In genomic region chr1:162160718-162161117, GRCm38 (mm10) we compare ENCODE assay signal across 28 mouse cellular contexts.
DNase-seq lines count a peak whose midpoint lies in the region; ATAC-seq and TF ChIP-seq lines count a peak whose summit lies in the region.
"Had no signal": no experiment of that assay in that cellular context is flagged by ENCODE, and none has a peak within 500 bp of the region (broad histone marks: within the 10 kb centered on the region; RNA-seq: fewer than 3 reads in every experiment).

No protein-coding gene starts in this region.

- no peaks in the 10 kb centered on the region for H3K36me3 ChIP-seq in kidney, postnatal 0 days (ENCODE audit: insufficient read depth, low read length)
- no peaks in the 10 kb centered on the region for H3K36me3 ChIP-seq in lung, embryonic 15.5 days
- no peaks in the 10 kb centered on the region for H3K36me3 ChIP-seq in embryonic facial prominence, embryonic 12.5 days
- H3K36me3 ChIP-seq: forebrain, embryonic 10.5 days; forebrain, embryonic 15.5 days; heart, embryonic 12.5 days; hindbrain, embryonic 13.5 days; limb, embryonic 15.5 days; liver, embryonic 13.5 days; midbrain, embryonic 15.5 days; neural tube, embryonic 15.5 days had no signal

- no peaks in the 10 kb centered on the region for H3K27me3 ChIP-seq in kidney, postnatal 0 days (ENCODE audit: insufficient read depth, low read length)
- H3K27me3 ChIP-seq in lung, embryonic 15.5 days = no peaks in the 10 kb centered on the region
- no peaks in the 10 kb centered on the region for H3K27me3 ChIP-seq in embryonic facial prominence, embryonic 12.5 days
- H3K27me3 ChIP-seq: forebrain, embryonic 15.5 days; heart, embryonic 12.5 days; hindbrain, embryonic 13.5 days; limb, embryonic 15.5 days; liver, embryonic 13.5 days; midbrain, embryonic 15.5 days; neural tube, embryonic 15.5 days had no signal

- DNase-seq in kidney, postnatal 0 days (ENCODE audit: low spot score) = peak; percentile 41
- no peak for DNase-seq in kidney, adult 11 months
- no peak for DNase-seq in lung, adult 18-20 months
- DNase-seq in cerebellum, adult 11-12 months = no peak
- no peak for DNase-seq in layer of hippocampus, adult 9-11 months
- DNase-seq: adrenal gland, postnatal 14 days; cerebellum, adult 18-20 months; cerebellum, postnatal 10 days; gastrocnemius, postnatal 25 days; heart, adult 18-20 months; heart, postnatal 4 days; liver, embryonic 13.5 days; lung, adult 2 months; retina, postnatal 1 day; right cerebral cortex, postnatal 14 days; thymus, postnatal 4 days had no signal

- 43% methylated on average over 1 of the region's 1 CpGs for WGBS in kidney, postnatal 0 days
- WGBS in lung, embryonic 15.5 days = 24% methylated on average over 1 of the region's 1 CpGs
- 31% methylated on average over 1 of the region's 1 CpGs for WGBS in embryonic facial prominence, embryonic 12.5 days

- no peaks in the 10 kb centered on the region for H3K4me1 ChIP-seq in kidney, postnatal 0 days (replicated peaks; ENCODE audit: insufficient read depth, low read length)
- H3K4me1 ChIP-seq in lung, embryonic 15.5 days = 0 out of 2 replicates have a peak, but pooled peaks cover 18% of the 10 kb centered on the region
- peaks cover 34% of the 10 kb centered on the region for H3K4me1 ChIP-seq in embryonic facial prominence, embryonic 12.5 days
- H3K4me1 ChIP-seq: forebrain, embryonic 15.5 days; hindbrain, embryonic 13.5 days; midbrain, embryonic 15.5 days; neural tube, embryonic 15.5 days had no signal

- H3K4me3 ChIP-seq in kidney, postnatal 0 days (replicated peaks; ENCODE audit: low read depth, low read length) = no peak overlapping the region
- H3K4me3 ChIP-seq in lung, embryonic 15.5 days = no peak overlapping the region
- H3K4me3 ChIP-seq in embryonic facial prominence, embryonic 12.5 days = no peak overlapping the region
- H3K4me3 ChIP-seq: forebrain, embryonic 10.5 days; forebrain, embryonic 15.5 days; heart, embryonic 12.5 days; hindbrain, embryonic 13.5 days; limb, embryonic 15.5 days; liver, embryonic 13.5 days; midbrain, embryonic 15.5 days; neural tube, embryonic 15.5 days had no signal

- H3K4me2 ChIP-seq in kidney, postnatal 0 days (ENCODE audit: low read length) = no peak overlapping the region
- H3K4me2 ChIP-seq in lung, embryonic 15.5 days = no peak overlapping the region
- H3K4me2 ChIP-seq in embryonic facial prominence, embryonic 12.5 days (replicated peaks) = no peak overlapping the region
- H3K4me2 ChIP-seq: forebrain, embryonic 15.5 days; heart, embryonic 12.5 days; hindbrain, embryonic 13.5 days; limb, embryonic 15.5 days; liver, embryonic 13.5 days; midbrain, embryonic 15.5 days; neural tube, embryonic 15.5 days had no signal

- no peak for ATAC-seq in kidney, postnatal 0 days (replicated peaks; ENCODE audit: low FRiP score, low read depth)
- peak; percentile 75 for ATAC-seq in lung, embryonic 15.5 days (ENCODE audit: borderline replicate concordance, extremely low read depth, low FRiP score, low TSS enrichment)
- ATAC-seq in embryonic facial prominence, embryonic 12.5 days (ENCODE audit: insufficient number of reproducible peaks, insufficient read depth, low FRiP score, low TSS enrichment) = no peak
- ATAC-seq: CD4-positive, CD25-positive, alpha-beta regulatory T cell, adult 4 months; forebrain, embryonic 15.5 days; intestine, postnatal 0 days; midbrain, embryonic 15.5 days had no signal

- no peaks in the 10 kb centered on the region for H3K9me3 ChIP-seq in kidney, postnatal 0 days (replicated peaks; ENCODE audit: low read length)
- H3K9me3 ChIP-seq in lung, embryonic 15.5 days = no peaks in the 10 kb centered on the region
- no peaks in the 10 kb centered on the region for H3K9me3 ChIP-seq in embryonic facial prominence, embryonic 12.5 days
- H3K9me3 ChIP-seq: forebrain, embryonic 10.5 days; forebrain, embryonic 15.5 days; heart, embryonic 12.5 days; hindbrain, embryonic 13.5 days; limb, embryonic 15.5 days; liver, embryonic 13.5 days; midbrain, embryonic 15.5 days; neural tube, embryonic 15.5 days had no signal

- no peak for TF ChIP-seq CTCF in kidney, postnatal 0 days (IDR thresholded peaks at IDR 0.05; ENCODE audit: low read depth)

- H3K27ac ChIP-seq in kidney, postnatal 0 days = no peak overlapping the region
- no peak overlapping the region for H3K27ac ChIP-seq in lung, embryonic 15.5 days
- H3K27ac ChIP-seq in embryonic facial prominence, embryonic 12.5 days = peak overlapping the region; percentile 66; the same call in 1 of the 2 replicates
- H3K27ac ChIP-seq: forebrain, embryonic 10.5 days; forebrain, embryonic 15.5 days; hindbrain, embryonic 13.5 days; limb, embryonic 15.5 days; liver, embryonic 13.5 days; macrophage; midbrain, embryonic 15.5 days; neural tube, embryonic 15.5 days had no signal

- H3K9ac ChIP-seq in kidney, postnatal 0 days (ENCODE audit: low read depth, low read length) = no peak overlapping the region
- H3K9ac ChIP-seq in lung, embryonic 15.5 days = no peak overlapping the region
- no peak overlapping the region for H3K9ac ChIP-seq in embryonic facial prominence, embryonic 12.5 days
- H3K9ac ChIP-seq: forebrain, embryonic 15.5 days; heart, embryonic 12.5 days; hindbrain, embryonic 13.5 days; limb, embryonic 15.5 days; liver, embryonic 13.5 days; midbrain, embryonic 15.5 days; neural tube, embryonic 15.5 days had no signal
